Mouse (Mus musculus) urinary bladder, adult 2 months (tissue): Measurements from ENCODE around the gene Tspyl4. TPM values are rescaled to one million over a fixed set of nuclear protein-coding genes. Genes with fewer than 3 reads are reported as not detected.

Experiments
- DNase-seq: peaks from one replicate; pipeline ENCODE4 v3.0.0; 2022; ENCODE audit warnings: low spot score
- polyA plus RNA-seq: library from polyadenylated mRNA; depleted of rRNA; stranded (reverse); fragments of >200 nt; gene quantifications from 2 replicates; pipeline ENCODE4 v1.2.3, GENCODE M21; 2012; rRNA removed

The Tspyl4 gene
- polyA plus RNA-seq, 1 experiment = 11.1 TPM

- no peak for DNase-seq
These were observed 23.6 kb downstream of the Tspyl4 start for GRCm38 (mm10) chr10:34320809-34321208.

GRCm38 (mm10) chr10:34326701-34327100 is 29.5 kb downstream of the Tspyl4 start:
- DNase-seq = no peak

GRCm38 (mm10) chr10:34327144-34327543 is 29.9 kb downstream of the Tspyl4 start:
- DNase-seq = no peak

GRCm38 (mm10) chr10:34328310-34328709 is 31.1 kb downstream of the Tspyl4 start:
- DNase-seq = no peak

GRCm38 (mm10) chr10:34341014-34341413 is 43.8 kb downstream of the Tspyl4 start:
- DNase-seq = no peak

- no peak for DNase-seq
These were observed 44.6 kb downstream of the Tspyl4 start for GRCm38 (mm10) chr10:34341886-34342285.

Other genes with a start within 250 kb of the Tspyl4 start
- 7.3 and 7.7 TPM in 2 replicates for gene Calhm5, start 200.9 kb upstream of the Tspyl4 start, polyA plus RNA-seq
- 1.8 and 2.4 TPM in 2 replicates for gene Calhm6, start 169.5 kb upstream of the Tspyl4 start, polyA plus RNA-seq
- gene Dse, start 89.7 kb upstream of the Tspyl4 start, polyA plus RNA-seq = 15.9 and 17.6 TPM in 2 replicates
- gene Tspyl1, start 15.3 kb upstream of the Tspyl4 start, polyA plus RNA-seq = 52.8 and 58.2 TPM in 2 replicates
- gene Col10a1, start 92.5 kb downstream of the Tspyl4 start, polyA plus RNA-seq = 0.06 and 0.11 TPM in 2 replicates
- gene Nt5dc1, start 121.1 kb downstream of the Tspyl4 start, polyA plus RNA-seq = 11.7 and 12.4 TPM in 2 replicates
- 7.7 and 8.0 TPM in 2 replicates for gene Frk, start 186.0 kb downstream of the Tspyl4 start, polyA plus RNA-seq